Mouse (Mus musculus) embryonic facial prominence, embryonic 15.5 days (tissue): ENCODE results near the gene Tpm1. TPM values are rescaled to one million over a fixed set of nuclear protein-coding genes. Genes with fewer than 3 reads are reported as not detected.

Experiments
- ATAC-seq: fragments of 200-750 bp; cut with Nextera tagmentation; 2 replicates; pipeline ENCODE4 v1.8.0; 2017; ENCODE audit warnings: low read depth, moderate TSS enrichment; ENCODE audit not compliant: insufficient number of reproducible peaks, low FRiP score, low TSS enrichment
- H3K27ac ChIP-seq: fragments of 300-500 bp; sonication (generic); replicated peaks from 2 replicates; pipeline ENCODE4 v1.5.1; 2015; ENCODE audit warnings: mild to moderate bottlenecking, inconsistent platforms
- H3K27me3 ChIP-seq: fragments of 300-500 bp; sonication (generic); 2 replicates; pipeline ENCODE4 v1.6.1; 2015; ENCODE audit warnings: inconsistent platforms
- H3K36me3 ChIP-seq: fragments of 300-500 bp; sonication (generic); 2 replicates; pipeline ENCODE4 v1.6.1; 2015; ENCODE audit warnings: mild to moderate bottlenecking, inconsistent platforms
- H3K4me1 ChIP-seq: fragments of 300-500 bp; sonication (generic); 2 replicates; pipeline ENCODE4 v1.6.1; 2015; ENCODE audit warnings: inconsistent platforms
- H3K4me2 ChIP-seq: fragments of 300-500 bp; sonication (generic); replicated peaks from 2 replicates; pipeline ENCODE4 v1.6.1; 2015; ENCODE audit warnings: mild to moderate bottlenecking, inconsistent platforms
- H3K4me3 ChIP-seq: fragments of 300-500 bp; sonication (generic); replicated peaks from 2 replicates; pipeline ENCODE4 v1.5.1; 2015; ENCODE audit warnings: mild to moderate bottlenecking, inconsistent platforms
- H3K9ac ChIP-seq: fragments of 300-500 bp; sonication (generic); 2 replicates; pipeline ENCODE4 v1.6.1; 2015; ENCODE audit warnings: inconsistent platforms
- H3K9me3 ChIP-seq: fragments of 300-500 bp; sonication (generic); replicated peaks from 2 replicates; pipeline ENCODE4 v1.6.1; 2016; ENCODE audit warnings: inconsistent platforms
- WGBS: fragments of 180-500 bp; shearing (Covaris S2); methylation state at CpG from one replicate; pipeline ENCODE4 v1.1.7; 2015; 5-methylcytosine and 5-hydroxymethylcytosine counted together
- polyA plus RNA-seq: library from polyadenylated mRNA; unstranded; fragments of >200 nt; fragmentation: Nextera tagmentation; extraction: Ambion mirVana; gene quantifications from 2 replicates; pipeline ENCODE4 v1.2.1, GENCODE M21; 2015

Tpm1 gene
- 870 and 880 TPM in 2 replicates for polyA plus RNA-seq

GRCm38 (mm10) chr9:67049086-67049824 is at the start of gene Tpm1:
TSS of gene Tpm1 (minus strand) at chr9:67049406.
- H3K4me3 ChIP-seq = peak within 1 kb of the TSS; percentile 57
- no peaks in the 10 kb centered on the region for H3K9me3 ChIP-seq
- H3K27me3 ChIP-seq = no peaks in the 10 kb centered on the region
- H3K36me3 ChIP-seq = no peaks in the 10 kb centered on the region
- peaks cover 44% of the 10 kb centered on the region for H3K4me1 ChIP-seq
- peak within 1 kb of the TSS; percentile 91 for H3K27ac ChIP-seq
- H3K4me2 ChIP-seq = peak within 1 kb of the TSS; percentile 69
- peak within 1 kb of the TSS; percentile 79 for H3K9ac ChIP-seq
- ATAC-seq = peak; percentile 87
- 2% methylated on average over 51 of the region's 51 CpGs for WGBS

GRCm38 (mm10) chr9:67094371-67094770 is 45.2 kb upstream of the Tpm1 start:
- Histone ChIP-seq H3K9me3 (no peaks in the 10 kb centered on the region), H3K36me3 (no peaks in the 10 kb centered on the region), H3K4me3 (no peak overlapping the region), H3K9ac (no peak overlapping the region), H3K27me3 (no peaks in the 10 kb centered on the region), H3K4me2 (no peak overlapping the region), H3K27ac (no peak overlapping the region), H3K4me1 (peaks cover 28% of the 10 kb centered on the region)
- WGBS = 73% methylated on average over 2 of the region's 2 CpGs
- ATAC-seq = no peak

- WGBS = 57% methylated on average over 4 of the region's 4 CpGs
- H3K9ac ChIP-seq = no peak overlapping the region
- no peaks in the 10 kb centered on the region for H3K36me3 ChIP-seq
- no peak overlapping the region for H3K4me2 ChIP-seq
- no peaks in the 10 kb centered on the region for H3K9me3 ChIP-seq
- no peaks in the 10 kb centered on the region for H3K27me3 ChIP-seq
- H3K4me1 ChIP-seq = peaks cover 22% of the 10 kb centered on the region
- no peak overlapping the region for H3K4me3 ChIP-seq
- peak overlapping the region; percentile 44 for H3K27ac ChIP-seq
- 0 out of 2 replicates have a peak, but pooled peaks have one; percentile 34 for ATAC-seq
These were observed 43.0 kb upstream of the Tpm1 start for GRCm38 (mm10) chr9:67092210-67092609.

GRCm38 (mm10) chr9:67091598-67091997 is 42.4 kb upstream of the Tpm1 start:
- H3K4me3 ChIP-seq = no peak overlapping the region
- H3K36me3 ChIP-seq = no peaks in the 10 kb centered on the region
- no peaks in the 10 kb centered on the region for H3K27me3 ChIP-seq
- H3K9ac ChIP-seq = no peak overlapping the region
- peak overlapping the region; percentile 44 for H3K27ac ChIP-seq
- ATAC-seq = no peak
- no peak overlapping the region for H3K4me2 ChIP-seq
- no peaks in the 10 kb centered on the region for H3K9me3 ChIP-seq
- peaks cover 22% of the 10 kb centered on the region for H3K4me1 ChIP-seq
- 45% methylated on average over 7 of the region's 7 CpGs for WGBS

GRCm38 (mm10) chr9:67091151-67091550 is 41.9 kb upstream of the Tpm1 start:
- H3K27ac ChIP-seq = peak overlapping the region; percentile 44
- H3K9me3 ChIP-seq = no peaks in the 10 kb centered on the region
- no peaks in the 10 kb centered on the region for H3K36me3 ChIP-seq
- H3K9ac ChIP-seq = no peak overlapping the region
- H3K4me3 ChIP-seq = no peak overlapping the region
- ATAC-seq = no peak
- 79% methylated on average over 11 of the region's 11 CpGs for WGBS
- H3K27me3 ChIP-seq = no peaks in the 10 kb centered on the region
- H3K4me2 ChIP-seq = no peak overlapping the region
- peaks cover 22% of the 10 kb centered on the region for H3K4me1 ChIP-seq

GRCm38 (mm10) chr9:67090633-67091045 is 41.4 kb upstream of the Tpm1 start:
- Histone ChIP-seq H3K36me3 (no peaks in the 10 kb centered on the region), H3K27ac (no peak overlapping the region), H3K27me3 (no peaks in the 10 kb centered on the region), H3K9ac (no peak overlapping the region), H3K4me3 (no peak overlapping the region), H3K9me3 (no peaks in the 10 kb centered on the region), H3K4me1 (peaks cover 22% of the 10 kb centered on the region), H3K4me2 (no peak overlapping the region)
- no peak for ATAC-seq
- WGBS = 83% methylated on average over 1 of the region's 1 CpGs

- Histone ChIP-seq H3K4me3 (no peak overlapping the region), H3K4me1 (peaks cover 22% of the 10 kb centered on the region), H3K4me2 (no peak overlapping the region), H3K9me3 (no peaks in the 10 kb centered on the region), H3K27ac (no peak overlapping the region), H3K27me3 (no peaks in the 10 kb centered on the region), H3K36me3 (no peaks in the 10 kb centered on the region), H3K9ac (no peak overlapping the region)
- no peak for ATAC-seq
- 39% methylated on average over 5 of the region's 5 CpGs for WGBS
These were observed 40.0 kb upstream of the Tpm1 start for GRCm38 (mm10) chr9:67089167-67089566.

- ATAC-seq = no peak
- Histone ChIP-seq H3K36me3 (no peaks in the 10 kb centered on the region), H3K4me1 (peaks cover 14% of the 10 kb centered on the region), H3K27ac (no peak overlapping the region), H3K9me3 (no peaks in the 10 kb centered on the region), H3K27me3 (no peaks in the 10 kb centered on the region), H3K4me3 (no peak overlapping the region), H3K4me2 (no peak overlapping the region), H3K9ac (no peak overlapping the region)
- WGBS = 43% methylated on average over 4 of the region's 4 CpGs
These were observed 34.6 kb upstream of the Tpm1 start for GRCm38 (mm10) chr9:67083801-67084200.

- ATAC-seq = peak; percentile 65; the same call in 1 of the 2 replicates
- peak overlapping the region; percentile 53; the same call in 1 of the 2 replicates for H3K27ac ChIP-seq
- 35% methylated on average over 5 of the region's 5 CpGs for WGBS
These were observed 32.5 kb upstream of the Tpm1 start for GRCm38 (mm10) chr9:67081688-67082087.

GRCm38 (mm10) chr9:67077658-67078319 is 28.6 kb upstream of the Tpm1 start:
- H3K9me3 ChIP-seq = no peaks in the 10 kb centered on the region
- H3K27ac ChIP-seq = no peak overlapping the region; the same call in 1 of the 2 replicates
- no peaks in the 10 kb centered on the region for H3K36me3 ChIP-seq
- peaks cover 20% of the 10 kb centered on the region for H3K4me1 ChIP-seq
- H3K9ac ChIP-seq = no peak overlapping the region
- no peaks in the 10 kb centered on the region for H3K27me3 ChIP-seq
- H3K4me3 ChIP-seq = no peak overlapping the region
- WGBS = 23% methylated on average over 8 of the region's 8 CpGs
- H3K4me2 ChIP-seq = no peak overlapping the region
- ATAC-seq = peak; percentile 57

More at GRCm38 (mm10) chr9:67081688-67082087, 32.5 kb upstream of the Tpm1 start:
- Histone ChIP-seq H3K4me3 (no peak overlapping the region), H3K27me3 (no peaks in the 10 kb centered on the region), H3K36me3 (no peaks in the 10 kb centered on the region), H3K4me1 (peaks cover 25% of the 10 kb centered on the region), H3K9me3 (no peaks in the 10 kb centered on the region), H3K9ac (no peak overlapping the region), H3K4me2 (no peak overlapping the region)

GRCm38 (mm10) chr9:67077266-67077657 is 28.1 kb upstream of the Tpm1 start:
- no peak overlapping the region for H3K4me2 ChIP-seq
- no peak overlapping the region for H3K27ac ChIP-seq
- no peak for ATAC-seq
- H3K27me3 ChIP-seq = no peaks in the 10 kb centered on the region
- H3K9ac ChIP-seq = no peak overlapping the region
- WGBS = 49% methylated on average over 7 of the region's 7 CpGs
- H3K9me3 ChIP-seq = no peaks in the 10 kb centered on the region
- peaks cover 20% of the 10 kb centered on the region for H3K4me1 ChIP-seq
- H3K36me3 ChIP-seq = no peaks in the 10 kb centered on the region
- H3K4me3 ChIP-seq = no peak overlapping the region
